Mouse (Mus musculus) skeletal muscle tissue, postnatal 0 days (tissue): ENCODE measurements around the gene Sprr2k. TPM values are rescaled to one million over a fixed set of nuclear protein-coding genes. Genes with fewer than 3 reads are reported as not detected.

Experiments
- polyA plus RNA-seq: library from polyadenylated mRNA; unstranded; fragments of >200 nt; fragmentation: Nextera tagmentation; extraction: Ambion mirVana; gene quantifications from 2 replicates; pipeline ENCODE4 v1.2.1, GENCODE M21; 2015

Gene Sprr2k
- not detected in 2 replicates for polyA plus RNA-seq

DNA sequence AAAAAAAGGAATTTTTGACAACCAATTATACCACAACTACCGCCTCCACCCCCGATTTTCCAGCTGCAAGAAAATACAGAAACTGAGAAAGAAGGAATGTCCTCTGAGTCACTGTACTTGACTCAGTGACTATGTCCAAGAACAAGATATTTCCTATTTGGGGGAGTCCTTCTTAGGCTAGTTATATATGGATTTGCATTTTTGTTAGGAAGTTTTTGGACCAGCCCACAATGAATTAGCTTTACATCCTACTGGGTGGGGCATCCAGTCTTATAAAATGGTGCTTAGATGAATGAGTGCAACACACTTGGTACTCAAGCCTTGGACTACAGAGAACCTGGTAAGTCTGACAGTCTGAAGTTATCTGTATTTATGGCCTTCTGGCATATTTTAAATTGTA is at the start of gene Sprr2k:
TSS of gene Sprr2k (plus strand) at position 301 of the 400 bp plus-strand sequence.

DNA sequence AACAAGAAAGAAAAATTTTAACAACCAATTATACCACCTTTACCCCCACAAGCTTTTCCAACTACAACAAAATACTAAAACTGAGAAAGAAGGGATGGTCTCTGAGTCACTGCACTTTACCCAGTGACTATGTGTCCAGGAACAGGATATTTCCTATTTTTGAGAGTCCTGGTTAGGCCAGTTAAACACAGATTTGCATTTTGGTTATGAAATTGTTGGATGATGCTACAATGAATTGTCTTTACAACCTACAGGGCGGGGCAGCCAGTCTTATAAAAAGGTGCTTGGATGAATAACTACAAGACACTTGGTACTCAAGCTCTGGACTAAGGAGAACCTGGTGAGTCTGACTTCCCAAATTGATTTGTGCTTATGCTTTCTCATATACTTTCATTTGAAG is 47.0 kb upstream of the Sprr2k start, which contains the start of gene Sprr2h:
TSS of gene Sprr2h (plus strand) at position 301 of the 400 bp plus-strand sequence.

DNA sequence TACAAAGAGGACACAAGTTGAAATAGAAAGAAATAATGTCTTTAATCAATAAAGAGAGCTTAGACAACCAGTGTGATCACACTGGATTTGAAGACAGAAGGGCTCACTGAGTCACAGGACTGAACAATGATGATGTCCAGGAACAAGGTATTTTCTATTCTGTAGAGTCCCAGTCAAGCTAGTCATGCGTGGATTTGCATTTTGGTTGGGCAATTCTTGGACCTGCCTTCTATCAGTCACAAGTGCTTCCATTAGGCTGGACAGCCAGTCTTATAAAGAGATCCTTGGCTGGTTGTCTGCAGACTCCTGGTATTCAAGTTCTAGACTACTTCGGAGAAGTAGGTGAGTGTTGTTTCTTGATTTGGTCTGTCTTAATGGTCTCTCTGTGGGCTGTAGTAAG is 24.7 kb upstream of the Sprr2k start, which contains the start of gene Sprr2i:
TSS of gene Sprr2i (plus strand) at position 301 of the 400 bp plus-strand sequence.

DNA sequence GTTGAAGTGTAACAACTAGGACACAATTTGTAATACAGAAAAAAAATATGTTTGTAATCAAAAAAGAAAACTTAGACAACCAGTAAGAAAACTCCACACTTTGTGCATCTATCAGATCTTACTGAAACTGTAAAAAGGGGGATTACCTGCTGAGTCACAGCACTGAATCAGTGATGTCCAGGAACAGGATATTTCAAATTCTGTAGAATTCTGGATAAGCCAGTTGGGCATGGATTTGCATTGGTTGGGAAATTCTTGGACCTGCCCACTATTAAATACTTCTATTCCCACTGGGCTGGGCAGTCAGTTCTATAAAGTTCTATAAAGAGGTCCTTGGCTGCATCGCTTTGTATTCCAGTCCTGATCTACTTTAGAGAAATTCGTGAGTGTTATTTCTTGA is 14.6 kb upstream of the Sprr2k start, which contains the start of gene Sprr2j-ps:
TSS of gene Sprr2j-ps (plus strand) at position 301 of the 400 bp plus-strand sequence.

DNA sequence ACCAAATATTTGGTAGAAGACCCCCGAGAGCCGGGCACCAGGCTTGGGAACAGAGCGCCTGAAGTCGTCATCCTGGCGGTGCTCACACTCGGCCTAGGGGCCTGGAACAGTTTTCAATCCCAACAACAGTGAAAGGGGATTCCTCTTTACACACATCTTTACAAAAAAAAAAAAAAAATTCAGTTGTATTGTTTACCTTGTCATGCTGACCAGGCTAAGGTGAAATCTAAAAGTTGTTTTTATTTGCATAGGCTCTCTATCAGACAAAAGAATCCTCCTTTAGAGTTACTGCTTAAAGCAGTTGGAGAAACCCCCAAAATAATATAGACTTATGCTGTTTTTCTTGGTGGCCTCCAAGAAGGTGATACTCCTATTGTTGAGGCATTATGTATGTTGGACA is 3.1 kb upstream of the Sprr2k start, which contains the start of gene Gm9774:
TSS of gene Gm9774 (minus strand) at position 101 of the 400 bp plus-strand sequence.

DNA sequence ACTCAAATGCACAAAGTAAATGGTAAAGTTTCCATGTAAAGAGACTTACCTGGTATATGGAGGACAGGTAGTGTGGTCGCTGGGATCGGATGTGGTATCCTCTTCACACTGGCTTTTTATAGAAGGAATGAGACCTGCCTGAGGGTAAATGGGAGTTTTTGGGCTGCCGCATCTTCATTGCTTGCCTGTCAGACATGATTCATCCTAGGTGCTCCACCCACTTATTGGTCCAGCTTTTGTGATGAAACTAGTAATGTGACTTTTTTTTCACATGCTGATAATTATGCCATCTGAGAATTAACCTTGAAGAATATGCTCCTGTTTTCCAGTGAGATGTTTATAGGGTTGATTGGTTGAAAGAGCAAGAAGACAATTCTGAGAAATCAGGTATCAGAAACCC is 6.3 kb downstream of the Sprr2k start, which contains the start of gene Sprr1b:
TSS of gene Sprr1b (minus strand) at position 101 of the 400 bp plus-strand sequence.

DNA sequence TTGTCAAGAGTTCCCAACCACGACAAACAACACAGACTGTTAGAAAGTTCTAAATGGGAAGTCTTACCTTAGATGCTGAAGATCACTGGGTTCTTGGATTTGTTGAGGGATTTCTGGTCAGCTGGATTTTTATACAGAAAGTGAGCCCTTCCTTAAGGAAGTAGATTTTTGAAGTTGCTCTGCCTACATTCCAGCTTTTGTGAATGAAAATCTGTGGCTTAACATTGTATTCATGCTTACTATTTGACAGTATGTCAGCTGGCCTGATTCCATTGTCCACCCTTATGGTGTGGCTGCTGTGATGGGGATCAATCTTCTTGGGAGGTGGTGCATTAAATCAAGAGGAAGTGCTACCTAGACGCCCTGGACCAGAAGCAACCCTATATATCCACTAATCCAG is 26.2 kb downstream of the Sprr2k start, which contains the start of gene Sprr3:
TSS of gene Sprr3 (minus strand) at position 101 of the 400 bp plus-strand sequence.

Other genes starting within 250 kb of the Sprr2k start
- gene Sprr2a1, start 216.8 kb upstream of the Sprr2k start, polyA plus RNA-seq: not detected in 2 replicates
- 0.35 and 8.7 TPM in 2 replicates for gene Sprr2a2, start 216.7 kb upstream of the Sprr2k start, polyA plus RNA-seq
- 0.76 TPM in 1 of 2 replicates, not detected in the other for gene Sprr2a3, start 147.2 kb upstream of the Sprr2k start, polyA plus RNA-seq
- gene Sprr2b, start 116.0 kb upstream of the Sprr2k start, polyA plus RNA-seq: not detected in 2 replicates
- 1.0 TPM in 1 of 2 replicates, not detected in the other for gene Sprr2d, start 93.4 kb upstream of the Sprr2k start, polyA plus RNA-seq
- gene Sprr2e, start 80.4 kb upstream of the Sprr2k start, polyA plus RNA-seq: not detected in 2 replicates
- gene Sprr2f, start 67.4 kb upstream of the Sprr2k start, polyA plus RNA-seq: not detected in 2 replicates
- gene Sprr2h, start 46.9 kb upstream of the Sprr2k start, polyA plus RNA-seq: 0.84 TPM in 1 of 2 replicates, not detected in the other
- not detected in 2 replicates for gene Sprr2i, start 24.6 kb upstream of the Sprr2k start, polyA plus RNA-seq
- not detected in 2 replicates for gene Sprr2j-ps, start 14.5 kb upstream of the Sprr2k start, polyA plus RNA-seq
- 8.4 and 11.3 TPM in 2 replicates for gene Gm9774, start 3.2 kb upstream of the Sprr2k start, polyA plus RNA-seq
- gene Sprr1b, start 6.2 kb downstream of the Sprr2k start, polyA plus RNA-seq: 2.6 TPM in 1 of 2 replicates, not detected in the other
- not detected in 2 replicates for gene Sprr3, start 26.1 kb downstream of the Sprr2k start, polyA plus RNA-seq
- gene Sprr1a, start 53.3 kb downstream of the Sprr2k start, polyA plus RNA-seq: not detected in 2 replicates
- gene Sprr4, start 67.9 kb downstream of the Sprr2k start, polyA plus RNA-seq: not detected in 2 replicates
- gene 2310046K23Rik, start 101.9 kb downstream of the Sprr2k start, polyA plus RNA-seq: not detected in 2 replicates
- gene Ivl, start 141.2 kb downstream of the Sprr2k start, polyA plus RNA-seq: 4.4 TPM in 1 of 2 replicates, not detected in the other
- gene Smcp, start 156.4 kb downstream of the Sprr2k start, polyA plus RNA-seq: not detected in 2 replicates
- gene 2210017I01Rik, start 174.9 kb downstream of the Sprr2k start, polyA plus RNA-seq: not detected in 2 replicates
- 3.9 TPM in 1 of 2 replicates, not detected in the other for gene Lce6a, start 189.1 kb downstream of the Sprr2k start, polyA plus RNA-seq
- 10.0 TPM in 1 of 2 replicates, not detected in the other for gene Lce1a1, start 215.7 kb downstream of the Sprr2k start, polyA plus RNA-seq
- gene Lce1b, start 224.3 kb downstream of the Sprr2k start, polyA plus RNA-seq: 4.4 TPM in 1 of 2 replicates, not detected in the other
- gene Lce1a2, start 237.7 kb downstream of the Sprr2k start, polyA plus RNA-seq: 22.2 TPM in 1 of 2 replicates, not detected in the other
- gene Lce1c, start 246.7 kb downstream of the Sprr2k start, polyA plus RNA-seq: 19.1 TPM in 1 of 2 replicates, not detected in the other